Mouse (Mus musculus): ENCODE data around the gene Hist2h2aa1. TPM values are rescaled to one million over a fixed set of nuclear protein-coding genes. Genes with fewer than 3 reads are reported as not detected.

Gene Hist2h2aa1
- polyA plus RNA-seq, 1 experiment = not detected

DNA sequence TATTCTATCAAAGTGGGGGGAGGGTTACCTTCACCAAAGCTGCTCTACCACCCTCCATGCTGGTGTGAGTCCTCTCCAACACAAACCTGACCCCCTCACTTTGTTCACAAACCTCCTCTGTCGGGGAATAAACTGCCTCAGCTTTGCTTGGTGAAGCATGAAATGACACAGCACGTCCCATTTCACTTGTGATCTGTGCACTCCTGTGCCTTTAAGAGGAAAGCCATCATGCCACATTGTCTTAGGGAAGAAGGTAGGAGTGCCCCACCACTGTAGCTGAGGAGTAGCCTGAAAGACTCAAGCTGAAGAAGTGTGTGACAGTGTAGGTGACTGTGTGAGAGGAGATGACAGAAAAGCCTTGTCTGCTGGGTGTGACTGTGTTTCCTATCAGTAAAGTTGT is 19.9 kb upstream of the Hist2h2aa1 start:
- Histone ChIP-seq H3K4me1 (ENCODE audit: control insufficient read depth, insufficient read depth, low read length) (peaks cover 5% of the 10 kb centered on the region), H3K27ac (ENCODE audit: control insufficient read depth, insufficient read depth, low read depth, low read length, poor library complexity) (no peak overlapping the region)

DNA sequence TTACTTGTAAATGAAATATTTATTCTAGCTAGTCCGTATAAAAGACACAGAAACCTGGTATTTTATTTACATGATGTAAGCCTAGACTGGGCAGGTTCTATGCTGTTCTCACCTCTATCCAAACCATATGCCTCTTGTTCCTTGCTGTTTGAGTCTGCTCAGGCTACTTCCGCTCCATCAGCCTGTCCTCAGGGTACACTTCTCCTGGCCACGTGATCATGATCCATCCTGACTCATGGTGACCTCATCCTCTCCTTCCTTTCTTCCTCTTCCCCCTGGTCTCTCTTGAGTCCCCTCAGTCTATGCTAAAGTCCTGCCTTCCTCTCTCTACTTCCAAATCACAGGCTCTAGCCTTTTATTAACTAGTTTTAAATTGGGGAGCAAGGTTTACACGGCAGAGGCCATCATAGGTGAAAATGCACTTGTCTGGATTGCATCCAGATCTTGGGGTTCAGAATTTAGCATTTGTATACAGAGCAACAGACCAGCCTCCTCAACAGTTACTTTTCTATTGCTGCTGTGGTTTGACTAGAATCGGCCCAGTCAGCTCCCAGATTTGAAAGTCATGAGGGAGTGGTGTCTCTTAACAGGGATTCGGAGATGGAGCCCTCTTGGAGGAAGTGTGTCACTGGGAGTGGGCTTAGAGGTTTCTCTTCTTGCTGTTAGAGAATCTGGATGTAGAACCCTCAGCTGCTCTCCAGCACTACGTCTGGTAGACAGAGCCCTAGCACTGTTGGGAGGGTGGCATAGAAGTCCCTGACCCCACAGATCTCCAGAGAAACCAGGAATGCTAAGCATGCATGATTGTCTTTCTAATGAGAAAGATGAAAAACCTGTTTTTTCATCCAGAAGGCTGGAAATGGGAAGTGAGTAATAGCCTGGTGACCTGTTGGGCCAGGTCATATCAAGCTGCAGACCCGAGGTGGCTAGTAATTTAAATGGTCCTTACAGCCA is 18.3 kb upstream of the Hist2h2aa1 start:
- no peak overlapping the region for H3K4me3 ChIP-seq (replicated peaks; ENCODE audit: control insufficient read depth, low read depth, low read length)
- H3K27ac ChIP-seq (ENCODE audit: control insufficient read depth, insufficient read depth, low read depth, low read length, poor library complexity) = no peak overlapping the region
- TF ChIP-seq POLR2A (IDR thresholded peaks at IDR 0.05; ENCODE audit: borderline replicate concordance, control insufficient read depth, low read depth, low read length) = no peak
- TF ChIP-seq CTCF (IDR thresholded peaks at IDR 0.05; ENCODE audit: control insufficient read depth, insufficient read depth, low read length) = no peak
- 56% methylated on average over 8 of the region's 8 CpGs for WGBS
- H3K4me1 ChIP-seq (ENCODE audit: control insufficient read depth, insufficient read depth, low read length) = peaks cover 5% of the 10 kb centered on the region

More for the DNA sequence above, 19.9 kb upstream of the Hist2h2aa1 start:
- TF ChIP-seq CTCF (IDR thresholded peaks at IDR 0.05; ENCODE audit: control insufficient read depth, insufficient read depth, low read length) (no peak), POLR2A (IDR thresholded peaks at IDR 0.05; ENCODE audit: borderline replicate concordance, control insufficient read depth, low read depth, low read length) (no peak)
- WGBS = 58% methylated on average over 2 of the region's 2 CpGs
- H3K4me3 ChIP-seq (replicated peaks; ENCODE audit: control insufficient read depth, low read depth, low read length) = no peak overlapping the region

DNA sequence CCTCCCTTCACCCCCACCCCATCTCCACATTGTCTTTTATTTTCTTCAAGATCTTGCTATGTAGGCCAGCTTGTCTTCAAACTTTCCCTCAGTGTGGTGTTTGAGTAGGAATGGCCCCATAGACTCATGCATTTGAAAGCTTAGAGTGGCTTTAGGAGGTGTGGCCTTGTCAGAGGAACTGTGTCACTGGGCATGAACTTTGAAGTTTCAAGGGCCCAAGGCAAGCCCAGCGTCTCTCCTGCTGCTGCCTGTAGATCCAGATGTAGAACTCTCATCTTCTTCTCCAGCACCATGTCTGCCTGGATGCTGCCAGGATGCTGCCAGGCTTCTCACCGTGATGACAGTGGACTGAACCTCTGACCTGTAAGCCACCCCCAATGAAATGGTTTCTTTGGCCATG is 16.5 kb upstream of the Hist2h2aa1 start:
- Histone ChIP-seq H3K4me3 (replicated peaks; ENCODE audit: control insufficient read depth, low read depth, low read length) (no peak overlapping the region), H3K27ac (ENCODE audit: control insufficient read depth, insufficient read depth, low read depth, low read length, poor library complexity) (no peak overlapping the region), H3K4me1 (ENCODE audit: control insufficient read depth, insufficient read depth, low read length) (peaks cover 4% of the 10 kb centered on the region)
- 71% methylated on average over 2 of the region's 2 CpGs for WGBS
- TF ChIP-seq POLR2A (IDR thresholded peaks at IDR 0.05; ENCODE audit: borderline replicate concordance, control insufficient read depth, low read depth, low read length) (no peak), CTCF (IDR thresholded peaks at IDR 0.05; ENCODE audit: control insufficient read depth, insufficient read depth, low read length) (no peak)

DNA sequence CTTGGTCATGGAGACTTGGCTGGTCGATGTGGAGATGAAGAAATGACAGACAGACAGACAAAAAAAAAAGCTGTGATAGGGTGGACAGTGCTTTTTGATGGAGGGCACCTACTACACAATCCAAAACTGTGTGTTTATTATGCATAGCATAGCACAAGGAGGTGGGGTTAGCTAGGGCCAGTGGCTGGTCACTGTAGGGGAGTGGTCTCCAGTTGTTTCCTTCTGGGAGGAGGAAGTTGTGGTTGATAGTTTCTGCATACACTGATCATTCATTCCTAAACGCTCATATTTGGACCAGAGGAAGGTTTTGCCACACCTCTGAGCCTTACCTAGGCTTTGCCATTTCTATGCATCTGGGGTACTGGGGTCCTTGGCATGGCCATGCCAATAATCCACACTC is 14.9 kb upstream of the Hist2h2aa1 start:
- no peak overlapping the region for H3K4me3 ChIP-seq (replicated peaks; ENCODE audit: control insufficient read depth, low read depth, low read length)
- TF ChIP-seq CTCF (IDR thresholded peaks at IDR 0.05; ENCODE audit: control insufficient read depth, insufficient read depth, low read length) (no peak), POLR2A (IDR thresholded peaks at IDR 0.05; ENCODE audit: borderline replicate concordance, control insufficient read depth, low read depth, low read length) (no peak)
- peaks cover 3% of the 10 kb centered on the region for H3K4me1 ChIP-seq (ENCODE audit: control insufficient read depth, insufficient read depth, low read length)
- H3K27ac ChIP-seq (ENCODE audit: control insufficient read depth, insufficient read depth, low read depth, low read length, poor library complexity) = no peak overlapping the region
- 40% methylated on average over 2 of the region's 2 CpGs for WGBS

DNA sequence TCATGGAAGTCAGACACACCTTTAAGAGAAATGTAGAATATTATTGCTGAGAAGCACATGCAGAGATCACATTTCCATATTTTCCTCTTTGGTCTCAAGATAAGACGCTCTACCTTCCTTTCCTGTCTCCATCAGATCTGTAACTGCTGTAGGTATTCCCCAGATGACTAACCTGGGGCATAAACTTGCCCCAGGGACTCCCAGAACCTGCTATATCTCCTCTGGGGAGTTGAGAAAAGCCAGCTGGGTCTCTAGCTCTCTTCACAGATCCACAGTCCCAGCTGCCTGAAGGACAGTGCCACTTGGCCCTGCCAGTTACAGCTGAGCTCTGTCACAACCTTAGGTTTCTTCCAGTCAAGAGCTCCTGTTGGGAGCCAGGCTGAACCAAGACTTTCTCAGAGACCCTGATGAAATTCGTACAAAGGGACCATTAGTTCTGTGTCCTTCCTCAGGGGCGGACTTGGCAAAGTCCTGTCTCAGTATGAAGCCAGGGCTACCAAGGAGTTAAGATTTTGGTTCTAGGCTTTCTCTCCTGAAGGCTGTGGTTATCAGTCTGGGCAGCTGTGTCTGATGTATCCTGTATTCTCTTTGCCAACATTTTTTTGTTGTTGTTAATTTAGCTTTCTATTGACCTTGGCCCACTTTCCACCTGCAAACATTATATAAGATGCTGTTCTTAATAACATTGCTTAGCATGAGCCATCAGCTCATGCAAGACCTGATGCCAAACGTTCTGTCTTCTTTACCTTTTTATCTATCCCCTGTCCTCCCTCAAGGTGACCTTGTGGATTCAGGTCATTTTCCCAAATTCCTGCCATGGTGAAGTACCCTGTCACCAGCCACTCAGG is 14.2 kb upstream of the Hist2h2aa1 start:
- Histone ChIP-seq H3K27ac (ENCODE audit: control insufficient read depth, insufficient read depth, low read depth, low read length, poor library complexity) (no peak overlapping the region), H3K4me1 (ENCODE audit: control insufficient read depth, insufficient read depth, low read length) (peaks cover 2% of the 10 kb centered on the region; the same call in 1 of the 2 replicates), H3K4me3 (replicated peaks; ENCODE audit: control insufficient read depth, low read depth, low read length) (no peak overlapping the region)
- TF ChIP-seq CTCF (IDR thresholded peaks at IDR 0.05; ENCODE audit: control insufficient read depth, insufficient read depth, low read length) = no peak
- no peak for TF ChIP-seq POLR2A (IDR thresholded peaks at IDR 0.05; ENCODE audit: borderline replicate concordance, control insufficient read depth, low read depth, low read length)
- WGBS = 70% methylated on average over 4 of the region's 4 CpGs

DNA sequence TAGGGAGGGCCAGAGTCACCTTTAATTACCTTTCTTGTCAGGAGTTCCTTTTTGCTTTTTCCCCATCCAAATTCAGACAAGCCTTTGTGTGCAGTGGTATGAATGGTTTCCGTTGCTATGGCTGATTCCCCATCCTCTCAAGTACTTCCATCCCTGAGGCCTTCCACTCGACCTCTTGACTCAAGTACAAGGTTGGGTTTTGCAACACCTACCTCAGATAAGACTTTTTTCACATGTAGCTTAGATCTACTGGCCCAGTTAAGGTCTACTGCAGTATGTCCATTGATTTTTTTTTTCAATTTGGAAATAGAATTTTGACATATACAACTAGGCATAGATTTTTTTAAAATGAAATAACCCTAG is 13.6 kb upstream of the Hist2h2aa1 start:
- Histone ChIP-seq H3K4me1 (ENCODE audit: control insufficient read depth, insufficient read depth, low read length) (peaks cover under 1% of the 10 kb centered on the region; the same call in 1 of the 2 replicates), H3K27ac (ENCODE audit: control insufficient read depth, insufficient read depth, low read depth, low read length, poor library complexity) (no peak overlapping the region), H3K4me3 (replicated peaks; ENCODE audit: control insufficient read depth, low read depth, low read length) (no peak overlapping the region)
- WGBS = 64% methylated on average over 2 of the region's 2 CpGs
- no peak for TF ChIP-seq CTCF (IDR thresholded peaks at IDR 0.05; ENCODE audit: control insufficient read depth, insufficient read depth, low read length)

DNA sequence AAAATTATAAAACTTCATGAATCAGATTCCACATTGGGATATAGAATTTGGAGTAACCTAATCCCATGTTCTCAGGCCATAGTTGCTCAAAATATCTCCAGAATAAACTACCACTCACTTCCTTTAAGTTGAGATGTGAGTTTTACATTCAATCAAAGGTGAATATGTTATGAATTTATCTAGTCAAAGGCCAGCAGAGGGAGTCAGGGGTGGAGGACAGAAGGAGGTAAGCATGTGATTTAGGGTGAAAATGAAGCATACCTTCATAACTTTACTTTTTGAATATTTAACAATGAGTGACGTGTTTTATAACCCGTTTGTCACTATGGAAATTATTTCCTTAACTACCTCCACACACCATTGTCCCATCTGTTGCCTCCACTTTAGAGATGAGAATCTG is 10.4 kb upstream of the Hist2h2aa1 start:
- no peak overlapping the region for H3K27ac ChIP-seq (ENCODE audit: control insufficient read depth, insufficient read depth, low read depth, low read length, poor library complexity)
- WGBS = 78% methylated on average over 2 of the region's 2 CpGs
- no peak overlapping the region for H3K4me3 ChIP-seq (replicated peaks; ENCODE audit: control insufficient read depth, low read depth, low read length)
- TF ChIP-seq CTCF (IDR thresholded peaks at IDR 0.05; ENCODE audit: control insufficient read depth, insufficient read depth, low read length) (no peak), POLR2A (IDR thresholded peaks at IDR 0.05; ENCODE audit: borderline replicate concordance, control insufficient read depth, low read depth, low read length) (no peak)
- H3K4me1 ChIP-seq (ENCODE audit: control insufficient read depth, insufficient read depth, low read length) = no peaks in the 10 kb centered on the region; the same call in 1 of the 2 replicates

DNA sequence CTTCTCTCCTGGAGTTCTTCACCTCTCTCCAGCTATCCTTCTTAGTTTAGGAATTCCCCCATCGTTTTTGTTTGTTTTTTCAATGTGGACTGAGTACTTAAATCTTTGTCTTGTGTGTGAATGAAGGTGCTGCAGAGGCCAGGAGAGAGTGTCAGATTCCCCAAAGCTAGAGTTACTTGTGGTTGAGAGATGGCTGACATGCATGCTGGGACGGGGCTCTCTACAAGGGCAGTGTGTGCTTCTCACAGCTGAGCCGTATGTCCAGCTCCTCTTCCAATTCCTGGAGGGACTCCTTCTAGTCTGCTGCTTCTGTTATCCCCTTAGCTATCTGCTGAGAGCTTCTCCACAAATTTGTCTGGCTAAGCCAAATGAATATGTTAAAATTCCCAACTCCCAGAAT is 9.5 kb upstream of the Hist2h2aa1 start:
- H3K4me1 ChIP-seq (ENCODE audit: control insufficient read depth, insufficient read depth, low read length) = no peaks in the 10 kb centered on the region; the same call in none of the 2 replicates
- H3K27ac ChIP-seq (ENCODE audit: control insufficient read depth, insufficient read depth, low read depth, low read length, poor library complexity) = no peak overlapping the region
- WGBS = 80% methylated on average over 3 of the region's 3 CpGs
- TF ChIP-seq CTCF (IDR thresholded peaks at IDR 0.05; ENCODE audit: control insufficient read depth, insufficient read depth, low read length) (no peak), POLR2A (IDR thresholded peaks at IDR 0.05; ENCODE audit: borderline replicate concordance, control insufficient read depth, low read depth, low read length) (no peak)
- H3K4me3 ChIP-seq (replicated peaks; ENCODE audit: control insufficient read depth, low read depth, low read length) = no peak overlapping the region
